Mouse (Mus musculus): ENCODE data around the gene Arl15. TPM values are rescaled to one million over a fixed set of nuclear protein-coding genes. Genes with fewer than 3 reads are reported as not detected.

Gene Arl15
- total RNA-seq, 2 experiments from 2014 or later, result 12.5 to 21.6 TPM

- ATAC-seq (replicated peaks; ENCODE audit: low FRiP score, low TSS enrichment, poor library complexity, severe bottlenecking), result no peak
Observed at GRCm38 (mm10) chr13:113840421-113840820, 46.1 kb downstream of the Arl15 start.

- ATAC-seq (replicated peaks; ENCODE audit: low FRiP score, low TSS enrichment, poor library complexity, severe bottlenecking), result peak; percentile 49
Observed at GRCm38 (mm10) chr13:113842411-113843309, 48.4 kb downstream of the Arl15 start.

- ATAC-seq (replicated peaks; ENCODE audit: low FRiP score, low TSS enrichment, poor library complexity, severe bottlenecking), result peak; percentile 92
Observed at GRCm38 (mm10) chr13:113843310-113843649, 49.0 kb downstream of the Arl15 start.

- ATAC-seq (replicated peaks; ENCODE audit: low FRiP score, low TSS enrichment, poor library complexity, severe bottlenecking), result no peak
Observed at GRCm38 (mm10) chr13:113843901-113844300, 49.6 kb downstream of the Arl15 start.

- ATAC-seq (replicated peaks; ENCODE audit: low FRiP score, low TSS enrichment, poor library complexity, severe bottlenecking), result no peak
Observed at GRCm38 (mm10) chr13:113844717-113845116, 50.4 kb downstream of the Arl15 start.

- ATAC-seq (replicated peaks; ENCODE audit: low FRiP score, low TSS enrichment, poor library complexity, severe bottlenecking), result no peak
Observed at GRCm38 (mm10) chr13:113845229-113845628, 50.9 kb downstream of the Arl15 start.

- ATAC-seq (replicated peaks; ENCODE audit: low FRiP score, low TSS enrichment, poor library complexity, severe bottlenecking), result no peak
Observed at GRCm38 (mm10) chr13:113846413-113846812, 52.1 kb downstream of the Arl15 start.

- 0 out of 2 replicates have a peak, but pooled peaks have one; percentile 41 for ATAC-seq (replicated peaks; ENCODE audit: low FRiP score, low TSS enrichment, poor library complexity, severe bottlenecking)
Observed at GRCm38 (mm10) chr13:113850431-113851034, 56.2 kb downstream of the Arl15 start.

GRCm38 (mm10) chr13:113851602-113852375, 57.5 kb downstream of the Arl15 start:
- 0 out of 2 replicates have a peak, but pooled peaks have one; percentile 4 for ATAC-seq (replicated peaks; ENCODE audit: low FRiP score, low TSS enrichment, poor library complexity, severe bottlenecking)

- peak; percentile 58 for ATAC-seq (replicated peaks; ENCODE audit: low FRiP score, low TSS enrichment, poor library complexity, severe bottlenecking)
Observed at GRCm38 (mm10) chr13:113852376-113852666, 58.0 kb downstream of the Arl15 start.

- no peak for ATAC-seq (replicated peaks; ENCODE audit: low FRiP score, low TSS enrichment, poor library complexity, severe bottlenecking)
Observed at GRCm38 (mm10) chr13:113854146-113854545, 59.8 kb downstream of the Arl15 start.

- ATAC-seq (replicated peaks; ENCODE audit: low FRiP score, low TSS enrichment, poor library complexity, severe bottlenecking), result no peak
Observed at GRCm38 (mm10) chr13:113854551-113855312, 60.4 kb downstream of the Arl15 start.

GRCm38 (mm10) chr13:113856946-113857345, 62.6 kb downstream of the Arl15 start:
- ATAC-seq (replicated peaks; ENCODE audit: low FRiP score, low TSS enrichment, poor library complexity, severe bottlenecking), result no peak

GRCm38 (mm10) chr13:113858667-113859391, 64.5 kb downstream of the Arl15 start:
- ATAC-seq (replicated peaks; ENCODE audit: low FRiP score, low TSS enrichment, poor library complexity, severe bottlenecking), result peak; percentile 85

GRCm38 (mm10) chr13:113859392-113859776, 65.1 kb downstream of the Arl15 start:
- peak; percentile 61 for ATAC-seq (replicated peaks; ENCODE audit: low FRiP score, low TSS enrichment, poor library complexity, severe bottlenecking)

GRCm38 (mm10) chr13:113860816-113861215, 66.5 kb downstream of the Arl15 start:
- ATAC-seq (replicated peaks; ENCODE audit: low FRiP score, low TSS enrichment, poor library complexity, severe bottlenecking), result no peak

GRCm38 (mm10) chr13:113861231-113861630, 66.9 kb downstream of the Arl15 start:
- peak; percentile 42 for ATAC-seq (replicated peaks; ENCODE audit: low FRiP score, low TSS enrichment, poor library complexity, severe bottlenecking)

- no peak for ATAC-seq (replicated peaks; ENCODE audit: low FRiP score, low TSS enrichment, poor library complexity, severe bottlenecking)
Observed at GRCm38 (mm10) chr13:113862951-113863350, 68.6 kb downstream of the Arl15 start.

GRCm38 (mm10) chr13:113863688-113864087, 69.4 kb downstream of the Arl15 start:
- ATAC-seq (replicated peaks; ENCODE audit: low FRiP score, low TSS enrichment, poor library complexity, severe bottlenecking), result no peak
